Mouse (Mus musculus) embryonic fibroblast, embryonic 13.5 days (primary cell): ENCODE data around the gene Mcm5.

Source experiments
- CTCF ChIP-seq: IDR thresholded peaks from 2 replicates; pipeline ENCODE4 v1.5.1; 2011; ENCODE audit warnings: mild to moderate bottlenecking, control low read depth, low read length, moderate library complexity, borderline replicate concordance; ENCODE audit not compliant: insufficient read depth
- POLR2A ChIP-seq: IDR thresholded peaks from 2 replicates; pipeline ENCODE4 v1.6.1; 2011; ENCODE audit warnings: low read depth, mild to moderate bottlenecking, control low read depth, low read length, moderate library complexity

DNA sequence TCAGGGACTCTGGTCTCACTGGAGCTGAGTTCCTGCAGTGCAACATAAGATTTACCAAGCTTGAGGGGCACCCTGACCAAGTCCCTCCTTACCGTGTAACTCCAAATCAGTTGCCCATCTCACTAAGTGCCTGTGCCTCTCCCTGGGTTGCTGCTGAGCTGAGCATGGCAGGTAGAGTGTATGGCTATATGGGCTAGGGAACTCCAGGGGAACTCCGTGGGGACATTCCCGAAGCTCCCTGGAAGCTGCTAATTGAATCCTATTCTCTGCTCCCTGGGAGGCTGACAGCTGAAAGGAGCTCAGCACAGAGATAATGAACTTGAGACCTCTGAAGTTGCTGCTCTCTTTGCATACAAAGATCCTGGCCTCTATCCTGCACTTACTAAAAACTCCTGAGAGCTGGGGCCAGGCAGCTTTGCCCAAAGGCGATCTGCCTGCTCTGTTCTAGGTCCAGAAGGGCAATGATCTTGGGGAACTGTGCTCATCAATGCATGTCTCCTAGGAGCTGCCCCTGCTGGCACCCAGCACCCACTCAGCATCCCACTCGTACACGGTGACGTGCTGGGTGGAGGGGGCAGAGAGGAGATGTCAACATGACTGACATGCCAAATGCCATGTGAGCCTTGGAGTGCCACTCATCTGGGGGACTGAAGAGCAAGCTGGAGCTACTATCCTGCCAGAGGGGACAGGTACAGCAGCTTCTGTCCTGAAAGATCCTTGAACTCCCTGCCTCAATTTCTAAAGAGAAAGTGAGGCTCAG is 48.3 kb downstream of the Mcm5 start:
- TF ChIP-seq CTCF (no peak), POLR2A (no peak)
